Mouse (Mus musculus): ENCODE data around the gene Eif2b3. TPM values are rescaled to one million over a fixed set of nuclear protein-coding genes. Genes with fewer than 3 reads are reported as not detected.

Eif2b3 gene
- polyA plus RNA-seq, 1 experiment = 6.1 TPM

- Histone ChIP-seq H3K4me3 (ENCODE audit: control insufficient read depth, insufficient read depth, low read length) (no peak within 1 kb of the TSS), H3K4me1 (replicated peaks; ENCODE audit: control insufficient read depth, insufficient read depth, low read length) (peaks cover 30% of the 10 kb centered on the region)
- WGBS = 82% methylated on average over 9 of the region's 9 CpGs
Observed at GRCm38 (mm10) chr4:117126675-117127290, 107.6 kb downstream of the Eif2b3 start, which contains the start of gene Tctex1d4. Tctex1d4 (plus strand) TSS chr4:117126794.

GRCm38 (mm10) chr4:117127991-117128686 is 108.9 kb downstream of the Eif2b3 start:
- TF ChIP-seq CTCF (IDR thresholded peaks at IDR 0.05; ENCODE audit: borderline replicate concordance, control insufficient read depth, extremely low read depth, insufficient read depth, low read length, poor library complexity) = no peak
- no peak for TF ChIP-seq POLR2A (IDR thresholded peaks at IDR 0.05; ENCODE audit: control insufficient read depth, extremely low read depth, insufficient read depth, low read length, poor library complexity)
- no peak for DNase-seq
- H3K36me3 ChIP-seq (ENCODE audit: control insufficient read depth, insufficient read depth, low read length) = no peaks in the 10 kb centered on the region
- H3K4me1 ChIP-seq (replicated peaks; ENCODE audit: control insufficient read depth, insufficient read depth, low read length) = peaks cover 34% of the 10 kb centered on the region
- 96% methylated on average over 33 of the region's 33 CpGs for WGBS
- no peak overlapping the region for H3K4me3 ChIP-seq (ENCODE audit: control insufficient read depth, insufficient read depth, low read length)
- no peaks in the 10 kb centered on the region; the same call in 1 of the 2 replicates for H3K27me3 ChIP-seq (ENCODE audit: control insufficient read depth, insufficient read depth, low read length)
- H3K27ac ChIP-seq (ENCODE audit: control insufficient read depth, insufficient read depth, low read length) = no peak overlapping the region

More at GRCm38 (mm10) chr4:117126675-117127290, 107.6 kb downstream of the Eif2b3 start, which contains the start of gene Tctex1d4:
- TF ChIP-seq CTCF (IDR thresholded peaks at IDR 0.05; ENCODE audit: borderline replicate concordance, control insufficient read depth, extremely low read depth, insufficient read depth, low read length, poor library complexity) = no peak
- TF ChIP-seq POLR2A (IDR thresholded peaks at IDR 0.05; ENCODE audit: control insufficient read depth, extremely low read depth, insufficient read depth, low read length, poor library complexity) = no peak
- H3K27ac ChIP-seq (ENCODE audit: control insufficient read depth, insufficient read depth, low read length) = peak within 1 kb of the TSS; percentile 86
- H3K36me3 ChIP-seq (ENCODE audit: control insufficient read depth, insufficient read depth, low read length) = no peaks in the 10 kb centered on the region
- no peaks in the 10 kb centered on the region for H3K27me3 ChIP-seq (ENCODE audit: control insufficient read depth, insufficient read depth, low read length)
- no peak for DNase-seq

GRCm38 (mm10) chr4:117130790-117131189 is 111.6 kb downstream of the Eif2b3 start:
- no peaks in the 10 kb centered on the region for H3K36me3 ChIP-seq (ENCODE audit: control insufficient read depth, insufficient read depth, low read length)
- peaks cover 19% of the 10 kb centered on the region for H3K4me1 ChIP-seq (replicated peaks; ENCODE audit: control insufficient read depth, insufficient read depth, low read length)
- WGBS = 95% methylated on average over 6 of the region's 6 CpGs

GRCm38 (mm10) chr4:117131198-117131597 is 112.0 kb downstream of the Eif2b3 start:
- Histone ChIP-seq H3K27me3 (ENCODE audit: control insufficient read depth, insufficient read depth, low read length) (no peaks in the 10 kb centered on the region; the same call in 1 of the 2 replicates), H3K4me1 (replicated peaks; ENCODE audit: control insufficient read depth, insufficient read depth, low read length) (peaks cover 17% of the 10 kb centered on the region), H3K36me3 (ENCODE audit: control insufficient read depth, insufficient read depth, low read length) (no peaks in the 10 kb centered on the region), H3K4me3 (ENCODE audit: control insufficient read depth, insufficient read depth, low read length) (no peak overlapping the region), H3K27ac (ENCODE audit: control insufficient read depth, insufficient read depth, low read length) (no peak overlapping the region)
- no peak for DNase-seq
- 95% methylated on average over 6 of the region's 6 CpGs for WGBS
- TF ChIP-seq POLR2A (IDR thresholded peaks at IDR 0.05; ENCODE audit: control insufficient read depth, extremely low read depth, insufficient read depth, low read length, poor library complexity) (no peak), CTCF (IDR thresholded peaks at IDR 0.05; ENCODE audit: borderline replicate concordance, control insufficient read depth, extremely low read depth, insufficient read depth, low read length, poor library complexity) (no peak)

More at GRCm38 (mm10) chr4:117130790-117131189, 111.6 kb downstream of the Eif2b3 start:
- Histone ChIP-seq H3K4me3 (ENCODE audit: control insufficient read depth, insufficient read depth, low read length) (no peak overlapping the region), H3K27ac (ENCODE audit: control insufficient read depth, insufficient read depth, low read length) (no peak overlapping the region), H3K27me3 (ENCODE audit: control insufficient read depth, insufficient read depth, low read length) (no peaks in the 10 kb centered on the region; the same call in 1 of the 2 replicates)
- no peak for TF ChIP-seq CTCF (IDR thresholded peaks at IDR 0.05; ENCODE audit: borderline replicate concordance, control insufficient read depth, extremely low read depth, insufficient read depth, low read length, poor library complexity)
- TF ChIP-seq POLR2A (IDR thresholded peaks at IDR 0.05; ENCODE audit: control insufficient read depth, extremely low read depth, insufficient read depth, low read length, poor library complexity) = no peak
- DNase-seq = no peak

GRCm38 (mm10) chr4:117131890-117132793 is 112.9 kb downstream of the Eif2b3 start:
- no peak for DNase-seq
- 85% methylated on average over 7 of the region's 7 CpGs for WGBS
- 0 out of 2 replicates have a peak overlapping the region, but pooled peaks have one; percentile 61 for H3K4me3 ChIP-seq (ENCODE audit: control insufficient read depth, insufficient read depth, low read length)
- H3K27me3 ChIP-seq (ENCODE audit: control insufficient read depth, insufficient read depth, low read length) = no peaks in the 10 kb centered on the region; the same call in 1 of the 2 replicates
- no peak overlapping the region for H3K27ac ChIP-seq (ENCODE audit: control insufficient read depth, insufficient read depth, low read length)
- H3K4me1 ChIP-seq (replicated peaks; ENCODE audit: control insufficient read depth, insufficient read depth, low read length) = peaks cover 11% of the 10 kb centered on the region
- no peaks in the 10 kb centered on the region for H3K36me3 ChIP-seq (ENCODE audit: control insufficient read depth, insufficient read depth, low read length)
- no peak for TF ChIP-seq POLR2A (IDR thresholded peaks at IDR 0.05; ENCODE audit: control insufficient read depth, extremely low read depth, insufficient read depth, low read length, poor library complexity)
- no peak for TF ChIP-seq CTCF (IDR thresholded peaks at IDR 0.05; ENCODE audit: borderline replicate concordance, control insufficient read depth, extremely low read depth, insufficient read depth, low read length, poor library complexity)

- WGBS = 85% methylated on average over 11 of the region's 11 CpGs
- Histone ChIP-seq H3K4me1 (replicated peaks; ENCODE audit: control insufficient read depth, insufficient read depth, low read length) (peaks cover 11% of the 10 kb centered on the region), H3K4me3 (ENCODE audit: control insufficient read depth, insufficient read depth, low read length) (peak overlapping the region; percentile 61), H3K27ac (ENCODE audit: control insufficient read depth, insufficient read depth, low read length) (no peak overlapping the region), H3K27me3 (ENCODE audit: control insufficient read depth, insufficient read depth, low read length) (no peaks in the 10 kb centered on the region; the same call in 1 of the 2 replicates), H3K36me3 (ENCODE audit: control insufficient read depth, insufficient read depth, low read length) (no peaks in the 10 kb centered on the region)
- DNase-seq = no peak
- no peak for TF ChIP-seq CTCF (IDR thresholded peaks at IDR 0.05; ENCODE audit: borderline replicate concordance, control insufficient read depth, extremely low read depth, insufficient read depth, low read length, poor library complexity)
- no peak for TF ChIP-seq POLR2A (IDR thresholded peaks at IDR 0.05; ENCODE audit: control insufficient read depth, extremely low read depth, insufficient read depth, low read length, poor library complexity)
Observed at GRCm38 (mm10) chr4:117132794-117133143, 113.6 kb downstream of the Eif2b3 start.
